Mouse (Mus musculus) brain, adult 2 months (tissue): ENCODE measurements around the gene AW822073.
"Not testable (repeated sequence)": the region's sequence is repeated elsewhere in the genome, so short reads cannot be mapped to it uniquely, and the experiment has no call there.

Experiments used
- DNase-seq: peaks from one replicate; pipeline ENCODE4 v3.0.0; 2011; ENCODE audit warnings: low read depth, low spot score

Gene AW822073

GRCm38 (mm10) chr10:58221571-58221970 lies 3.2 kb downstream of the AW822073 start:
- DNase-seq = not testable (repeated sequence)

- DNase-seq = no peak
Measured at GRCm38 (mm10) chr10:58220726-58221125, 4.0 kb downstream of the AW822073 start.

GRCm38 (mm10) chr10:58217366-58217765 lies 7.4 kb downstream of the AW822073 start:
- DNase-seq = no peak

- no peak for DNase-seq
Measured at GRCm38 (mm10) chr10:58215353-58215752, 9.4 kb downstream of the AW822073 start.

- no peak for DNase-seq
Measured at GRCm38 (mm10) chr10:58214934-58215333, 9.8 kb downstream of the AW822073 start.

- no peak for DNase-seq
Measured at GRCm38 (mm10) chr10:58214497-58214896, 10.2 kb downstream of the AW822073 start.

- no peak for DNase-seq
Measured at GRCm38 (mm10) chr10:58212230-58212629, 12.5 kb downstream of the AW822073 start.

- DNase-seq = no peak
Measured at GRCm38 (mm10) chr10:58211213-58211612, 13.5 kb downstream of the AW822073 start.

GRCm38 (mm10) chr10:58210514-58210913 lies 14.2 kb downstream of the AW822073 start:
- no peak for DNase-seq

- DNase-seq = no peak
Measured at GRCm38 (mm10) chr10:58209710-58210467, 14.8 kb downstream of the AW822073 start.

GRCm38 (mm10) chr10:58206639-58207404 lies 17.9 kb downstream of the AW822073 start:
- DNase-seq = no peak

GRCm38 (mm10) chr10:58205986-58206385 lies 18.7 kb downstream of the AW822073 start:
- no peak for DNase-seq
